Mouse (Mus musculus): ENCODE data around the gene Sp3. TPM values are rescaled to one million over a fixed set of nuclear protein-coding genes. Genes with fewer than 3 reads are reported as not detected.
A peak's percentile ranks its signal among the peaks of the same experiment; 100 is the strongest.

Gene Sp3
- polyA plus RNA-seq, 1 experiment = 65.5 TPM

DNA sequence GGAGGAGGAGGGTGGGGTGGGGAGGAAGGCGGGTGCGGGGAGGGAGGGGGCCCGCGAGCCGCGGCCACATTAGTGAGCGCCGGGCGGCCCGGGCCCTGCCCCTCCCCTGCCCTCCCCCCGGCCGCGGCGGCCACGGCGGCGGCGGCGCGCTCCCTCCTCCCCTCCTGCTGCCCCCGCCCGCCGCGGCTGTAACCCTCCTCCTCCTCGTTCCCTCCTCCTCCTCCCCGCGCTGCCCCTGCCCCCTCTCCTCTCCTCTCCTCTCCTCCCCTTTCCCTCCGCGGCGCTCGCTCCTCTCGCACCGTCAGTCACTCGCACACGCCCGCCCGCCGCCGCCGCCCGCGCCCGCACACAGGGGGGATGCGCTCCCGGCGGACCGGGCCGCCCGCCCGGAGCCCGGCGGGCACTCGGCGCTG, 581 bp downstream of the Sp3 start:
- H3K27ac ChIP-seq (ENCODE audit: insufficient read depth, low read depth, low read length) = peak overlapping the region; percentile 100
- no peak for TF ChIP-seq POLR2A (IDR thresholded peaks at IDR 0.05; ENCODE audit: borderline replicate concordance, low read depth, low read length)
- no peak for TF ChIP-seq CTCF (IDR thresholded peaks at IDR 0.05; ENCODE audit: low read depth, low read length)
- H3K4me3 ChIP-seq (ENCODE audit: insufficient read depth, low read length) = peak overlapping the region; percentile 98
- peaks cover 25% of the 10 kb centered on the region for H3K4me1 ChIP-seq (ENCODE audit: control insufficient read depth, insufficient read depth, low read length)

DNA sequence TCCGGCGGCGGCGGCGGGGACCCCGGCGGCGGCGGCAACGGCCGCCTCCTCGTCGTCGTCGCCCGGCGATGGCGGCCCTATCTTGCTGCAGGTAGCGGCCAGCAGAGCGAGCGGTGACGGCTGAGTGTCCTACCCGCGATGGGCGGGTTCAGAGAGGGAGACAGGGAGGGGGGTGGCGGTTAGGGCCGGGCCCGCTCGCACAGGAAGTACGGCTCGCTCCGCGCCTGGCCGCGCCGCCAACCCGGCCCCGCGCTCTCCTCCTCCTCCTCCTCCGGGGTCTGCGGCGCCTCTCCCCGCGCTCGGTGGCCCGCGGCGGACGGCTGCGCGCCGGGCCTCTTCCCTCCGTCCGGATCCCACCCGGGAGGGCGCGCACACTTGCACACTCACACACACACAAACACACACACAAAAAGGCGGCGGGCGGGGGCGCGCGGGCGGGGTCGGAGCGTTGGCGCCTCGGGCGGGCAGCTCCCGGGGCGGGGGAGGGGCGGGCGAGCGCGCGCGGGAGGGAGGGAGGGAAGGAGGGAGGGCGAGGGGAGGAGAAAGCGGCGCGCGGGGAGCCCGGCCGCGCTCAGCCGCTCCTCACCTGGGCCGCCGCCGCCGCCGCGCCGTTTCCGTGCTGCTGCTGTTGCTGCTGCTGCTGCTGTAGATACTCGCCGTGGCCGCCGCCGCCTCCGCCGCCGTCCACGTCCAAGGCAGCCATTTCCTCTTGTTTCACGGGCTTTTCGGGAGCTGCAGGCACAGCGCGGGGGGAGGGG, 1.2 kb downstream of the Sp3 start:
- peak overlapping the region; percentile 90 for H3K4me3 ChIP-seq (ENCODE audit: insufficient read depth, low read length)
- H3K27ac ChIP-seq (ENCODE audit: insufficient read depth, low read depth, low read length) = peak overlapping the region; percentile 100
- no peak for TF ChIP-seq POLR2A (IDR thresholded peaks at IDR 0.05; ENCODE audit: borderline replicate concordance, low read depth, low read length)
- no peak for TF ChIP-seq CTCF (IDR thresholded peaks at IDR 0.05; ENCODE audit: low read depth, low read length)
- H3K4me1 ChIP-seq (ENCODE audit: control insufficient read depth, insufficient read depth, low read length) = peaks cover 19% of the 10 kb centered on the region

DNA sequence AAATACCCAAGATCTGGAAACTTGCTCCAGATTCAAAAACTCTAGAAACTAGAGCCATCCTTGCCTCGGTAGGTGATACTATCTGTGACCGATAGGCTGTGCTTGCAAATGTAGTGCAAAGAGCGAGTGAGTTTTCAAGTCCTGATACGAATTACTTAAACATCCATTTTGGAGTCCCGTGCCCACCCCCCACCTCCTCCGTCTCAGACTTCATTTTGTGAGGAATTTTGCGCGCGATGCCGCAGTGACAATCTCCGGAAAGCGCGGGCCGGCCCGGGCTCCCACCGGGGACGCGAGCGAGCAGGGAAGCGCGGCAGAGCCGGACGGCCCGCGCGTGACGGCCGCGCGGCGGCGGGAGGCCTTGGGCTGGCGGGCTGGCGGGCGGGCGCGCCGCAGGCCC, 1.8 kb downstream of the Sp3 start:
- Histone ChIP-seq H3K27ac (ENCODE audit: insufficient read depth, low read depth, low read length) (peak overlapping the region; percentile 95), H3K4me1 (ENCODE audit: control insufficient read depth, insufficient read depth, low read length) (peaks cover 13% of the 10 kb centered on the region), H3K4me3 (ENCODE audit: insufficient read depth, low read length) (peak overlapping the region; percentile 87)
- TF ChIP-seq CTCF (IDR thresholded peaks at IDR 0.05; ENCODE audit: low read depth, low read length) (no peak), POLR2A (IDR thresholded peaks at IDR 0.05; ENCODE audit: borderline replicate concordance, low read depth, low read length) (no peak)

DNA sequence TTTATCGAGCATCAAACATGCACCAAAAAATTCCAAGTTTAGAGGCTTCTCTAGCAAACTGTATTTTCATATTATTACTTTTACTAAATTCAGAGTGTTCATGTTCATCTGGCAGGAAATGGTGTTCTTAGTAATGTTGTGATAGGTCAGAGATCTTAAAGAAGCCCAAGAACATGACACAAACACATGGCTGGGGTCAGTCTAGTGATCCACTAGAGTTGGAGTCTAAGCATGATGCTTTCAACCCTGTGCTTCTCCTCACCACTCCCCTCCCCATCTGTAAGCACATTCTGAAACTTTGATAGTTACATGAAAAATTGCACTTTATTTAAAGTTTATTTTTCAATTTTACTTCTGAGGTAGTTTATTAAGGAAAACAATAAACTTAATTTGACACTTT, 3.0 kb downstream of the Sp3 start:
- Histone ChIP-seq H3K4me3 (ENCODE audit: insufficient read depth, low read length) (peak overlapping the region; percentile 40), H3K27ac (ENCODE audit: insufficient read depth, low read depth, low read length) (no peak overlapping the region), H3K4me1 (ENCODE audit: control insufficient read depth, insufficient read depth, low read length) (peaks cover 9% of the 10 kb centered on the region)
- no peak for TF ChIP-seq POLR2A (IDR thresholded peaks at IDR 0.05; ENCODE audit: borderline replicate concordance, low read depth, low read length)
- no peak for TF ChIP-seq CTCF (IDR thresholded peaks at IDR 0.05; ENCODE audit: low read depth, low read length)

DNA sequence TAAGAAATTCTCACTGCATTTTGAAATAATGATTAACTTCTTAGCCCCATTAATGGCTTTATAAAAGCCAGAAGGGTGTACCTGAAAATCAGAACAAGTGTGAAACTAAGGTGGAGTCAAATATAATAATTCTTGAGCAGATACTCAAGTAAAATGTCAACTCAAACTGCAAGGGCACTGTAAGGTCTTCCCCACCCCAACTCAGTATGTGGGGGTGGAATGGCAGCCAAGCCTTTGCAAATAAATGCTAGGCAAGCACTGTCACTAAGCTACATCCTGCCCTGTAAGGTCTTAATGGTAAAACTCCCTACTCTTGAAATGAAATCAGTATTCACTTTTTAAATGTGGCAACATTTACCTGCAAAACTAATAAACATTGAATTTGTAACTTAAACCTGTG, 4.2 kb downstream of the Sp3 start:
- Histone ChIP-seq H3K4me1 (ENCODE audit: control insufficient read depth, insufficient read depth, low read length) (peaks cover 3% of the 10 kb centered on the region), H3K4me3 (ENCODE audit: insufficient read depth, low read length) (no peak overlapping the region), H3K27ac (ENCODE audit: insufficient read depth, low read depth, low read length) (no peak overlapping the region)
- no peak for TF ChIP-seq POLR2A (IDR thresholded peaks at IDR 0.05; ENCODE audit: borderline replicate concordance, low read depth, low read length)
- TF ChIP-seq CTCF (IDR thresholded peaks at IDR 0.05; ENCODE audit: low read depth, low read length) = no peak

DNA sequence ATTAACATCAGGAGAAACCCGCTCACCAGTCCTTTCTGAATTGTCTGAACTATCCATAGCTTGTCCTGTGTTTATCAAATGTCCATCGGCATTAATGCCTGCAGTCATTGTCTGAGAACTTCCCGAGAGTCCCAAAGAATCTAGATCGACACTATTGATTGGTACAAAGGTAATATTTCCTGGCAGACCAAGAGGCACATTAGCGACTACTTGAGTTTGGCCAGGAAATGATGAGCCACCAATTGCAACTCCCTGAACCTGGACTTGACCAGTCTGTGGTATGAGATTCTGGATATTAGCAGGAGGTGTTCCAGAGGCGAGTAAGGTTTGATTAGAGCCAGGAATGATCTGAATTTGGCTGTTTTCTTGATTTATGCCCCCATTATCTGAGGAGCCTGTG, 9.4 kb downstream of the Sp3 start:
- TF ChIP-seq CTCF (IDR thresholded peaks at IDR 0.05; ENCODE audit: low read depth, low read length) (no peak), POLR2A (IDR thresholded peaks at IDR 0.05; ENCODE audit: borderline replicate concordance, low read depth, low read length) (no peak)
- Histone ChIP-seq H3K4me3 (ENCODE audit: insufficient read depth, low read length) (no peak overlapping the region), H3K27ac (ENCODE audit: insufficient read depth, low read depth, low read length) (no peak overlapping the region), H3K4me1 (ENCODE audit: control insufficient read depth, insufficient read depth, low read length) (peaks cover 5% of the 10 kb centered on the region)

DNA sequence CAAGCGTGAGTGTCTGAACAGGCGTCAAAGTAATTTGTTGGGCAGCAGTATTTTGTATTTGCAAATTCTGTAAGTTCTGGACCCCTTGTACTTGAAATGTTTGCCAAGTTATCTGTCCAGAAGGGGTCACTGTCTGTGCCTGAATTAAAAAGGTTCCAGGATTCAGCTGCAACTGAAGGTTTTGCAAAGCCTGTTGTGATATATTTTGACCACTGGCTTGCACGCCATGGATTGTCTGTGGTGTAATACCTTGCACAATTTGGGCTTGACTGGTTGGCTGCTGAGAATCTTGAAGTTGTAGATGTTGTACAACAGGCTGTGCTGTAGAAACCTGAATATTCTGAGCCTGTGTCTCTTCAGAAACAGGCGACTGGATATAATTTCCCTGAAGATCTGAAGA, 9.9 kb downstream of the Sp3 start:
- TF ChIP-seq CTCF (IDR thresholded peaks at IDR 0.05; ENCODE audit: low read depth, low read length) (no peak), POLR2A (IDR thresholded peaks at IDR 0.05; ENCODE audit: borderline replicate concordance, low read depth, low read length) (no peak)
- Histone ChIP-seq H3K4me3 (ENCODE audit: insufficient read depth, low read length) (no peak overlapping the region), H3K27ac (ENCODE audit: insufficient read depth, low read depth, low read length) (no peak overlapping the region), H3K4me1 (ENCODE audit: control insufficient read depth, insufficient read depth, low read length) (peaks cover 7% of the 10 kb centered on the region)

DNA sequence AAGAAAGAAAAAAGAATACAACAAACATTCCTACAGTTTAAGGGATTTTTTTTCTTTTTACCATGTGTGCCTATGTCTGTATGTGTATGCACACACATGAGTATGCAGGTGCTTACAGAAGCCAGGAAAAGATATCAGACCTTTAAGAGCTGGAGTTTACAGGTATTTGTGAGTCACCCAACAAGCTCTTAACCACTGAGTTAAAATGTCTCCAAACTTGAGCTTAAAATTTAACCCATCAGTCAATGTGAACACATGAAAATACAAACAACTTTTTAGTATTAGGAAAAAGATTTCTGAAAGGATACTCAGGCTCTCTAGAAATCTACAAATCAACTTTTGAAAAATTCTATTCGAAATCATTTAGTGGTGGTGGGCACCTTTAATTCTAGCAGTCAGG, 11.7 kb downstream of the Sp3 start:
- no peak overlapping the region for H3K4me3 ChIP-seq (ENCODE audit: insufficient read depth, low read length)
- peaks cover 9% of the 10 kb centered on the region for H3K4me1 ChIP-seq (ENCODE audit: control insufficient read depth, insufficient read depth, low read length)
- H3K27ac ChIP-seq (ENCODE audit: insufficient read depth, low read depth, low read length) = no peak overlapping the region
- TF ChIP-seq POLR2A (IDR thresholded peaks at IDR 0.05; ENCODE audit: borderline replicate concordance, low read depth, low read length) (no peak), CTCF (IDR thresholded peaks at IDR 0.05; ENCODE audit: low read depth, low read length) (no peak)

DNA sequence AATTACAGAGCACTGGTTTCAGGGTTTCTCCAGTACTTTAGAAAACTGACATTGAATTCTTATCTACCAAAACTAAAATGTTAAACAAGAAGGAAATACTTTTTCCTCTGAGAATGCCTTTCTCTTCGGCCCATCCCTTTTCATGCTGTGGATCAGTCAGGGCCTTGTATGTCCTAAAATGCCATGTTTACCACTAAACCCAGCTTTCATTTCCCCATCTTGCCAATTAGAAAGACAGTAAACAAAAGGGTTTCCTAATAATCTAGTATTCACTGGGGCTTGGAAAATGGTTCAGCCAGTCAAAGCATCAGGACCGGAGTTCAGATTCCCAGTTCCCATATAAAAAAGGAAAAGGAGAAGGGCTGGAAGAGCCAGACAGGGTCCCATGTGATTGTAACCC, 14.8 kb downstream of the Sp3 start:
- TF ChIP-seq CTCF (IDR thresholded peaks at IDR 0.05; ENCODE audit: low read depth, low read length) = no peak
- TF ChIP-seq POLR2A (IDR thresholded peaks at IDR 0.05; ENCODE audit: borderline replicate concordance, low read depth, low read length) = no peak
- H3K4me1 ChIP-seq (ENCODE audit: control insufficient read depth, insufficient read depth, low read length) = peaks cover 16% of the 10 kb centered on the region
- no peak overlapping the region for H3K27ac ChIP-seq (ENCODE audit: insufficient read depth, low read depth, low read length)

DNA sequence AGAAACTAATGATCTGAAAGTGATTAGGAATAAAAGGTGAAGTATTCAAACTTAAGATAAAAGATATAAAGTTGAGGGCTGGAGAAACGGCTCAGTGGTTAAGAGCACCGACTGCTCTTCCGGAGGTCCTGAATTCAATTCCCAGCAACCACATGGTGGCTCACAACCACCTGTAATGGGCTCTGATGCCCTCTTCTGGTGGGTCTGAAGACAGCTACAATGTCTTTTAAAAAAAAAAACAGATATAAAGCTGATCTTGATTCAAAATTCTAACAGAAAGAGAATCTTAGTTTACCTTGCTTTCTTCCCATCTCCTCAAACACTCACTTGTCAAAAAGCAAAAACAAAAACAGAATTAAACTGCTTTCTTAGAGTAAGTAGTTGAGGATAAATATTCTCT, 23.8 kb downstream of the Sp3 start:
- H3K4me1 ChIP-seq (ENCODE audit: control insufficient read depth, insufficient read depth, low read length) = no peaks in the 10 kb centered on the region
- H3K27ac ChIP-seq (ENCODE audit: insufficient read depth, low read depth, low read length) = no peak overlapping the region
- H3K4me3 ChIP-seq (ENCODE audit: insufficient read depth, low read length) = no peak overlapping the region
- TF ChIP-seq POLR2A (IDR thresholded peaks at IDR 0.05; ENCODE audit: borderline replicate concordance, low read depth, low read length) (no peak), CTCF (IDR thresholded peaks at IDR 0.05; ENCODE audit: low read depth, low read length) (no peak)

More for the DNA sequence above, 14.8 kb downstream of the Sp3 start:
- no peak overlapping the region for H3K4me3 ChIP-seq (ENCODE audit: insufficient read depth, low read length)

All from bone marrow macrophage, adult 2 months (primary cell).